Mouse (Mus musculus) embryonic fibroblast, embryonic 13.5 days (primary cell): ENCODE data around the gene Jdp2.

Experiments used
- CTCF ChIP-seq: IDR thresholded peaks from 2 replicates; pipeline ENCODE4 v1.5.1; 2011; ENCODE audit warnings: mild to moderate bottlenecking, control low read depth, low read length, moderate library complexity, borderline replicate concordance; ENCODE audit not compliant: insufficient read depth
- POLR2A ChIP-seq: IDR thresholded peaks from 2 replicates; pipeline ENCODE4 v1.6.1; 2011; ENCODE audit warnings: low read depth, mild to moderate bottlenecking, control low read depth, low read length, moderate library complexity

DNA sequence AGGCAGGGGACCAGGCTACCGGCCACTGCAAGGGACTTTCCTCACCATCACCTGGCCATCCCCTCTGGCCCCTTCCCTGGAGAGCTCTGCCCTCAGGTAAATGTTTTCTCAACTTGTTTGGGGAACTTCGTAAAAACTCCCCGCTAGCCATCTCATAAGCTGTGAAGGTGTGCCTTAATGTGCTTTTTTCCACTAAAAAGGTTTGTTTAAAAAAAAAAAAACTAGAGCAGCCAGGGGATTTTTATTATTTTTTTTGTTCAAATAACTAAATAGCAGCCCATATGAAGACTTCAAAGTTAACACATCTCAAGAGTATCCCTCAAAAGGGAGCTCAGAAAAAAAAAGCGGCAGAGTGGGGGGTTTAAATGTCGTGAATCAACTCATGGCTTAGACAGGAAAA lies 80.3 kb downstream of the Jdp2 start:
- TF ChIP-seq CTCF (no peak), POLR2A (no peak)
